Mouse (Mus musculus): ENCODE measurements around the gene Tmem45a. TPM values are rescaled to one million over a fixed set of nuclear protein-coding genes. Genes with fewer than 3 reads are reported as not detected.

Gene Tmem45a
- total RNA-seq, 2 experiments from 2014 or later = not detected

DNA sequence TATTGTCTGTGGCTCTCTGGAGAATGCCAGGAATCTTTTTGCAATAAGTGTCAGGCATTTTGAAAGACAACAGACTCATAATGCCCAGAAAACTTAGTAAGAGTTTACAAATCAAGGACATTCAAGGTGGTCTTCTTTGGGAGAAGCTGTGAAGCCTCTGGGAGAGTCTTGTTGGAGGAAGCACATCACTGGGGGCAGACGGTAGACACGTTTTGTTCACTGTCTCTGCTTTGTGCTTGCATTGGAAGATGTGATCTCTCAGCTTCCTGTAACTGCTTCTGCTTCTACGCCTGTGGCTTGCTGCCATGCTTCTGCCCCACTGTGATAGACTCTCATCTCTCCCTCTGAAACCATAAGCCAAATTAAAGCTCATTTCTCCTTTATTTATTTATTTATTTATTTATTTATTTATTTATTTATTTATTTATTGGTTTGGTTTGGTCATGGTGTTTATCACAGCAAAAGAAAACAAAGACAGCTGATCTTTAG, 86.4 kb downstream of the Tmem45a start:
- no peak for ATAC-seq (replicated peaks; ENCODE audit: low FRiP score, low TSS enrichment, poor library complexity, severe bottlenecking)

DNA sequence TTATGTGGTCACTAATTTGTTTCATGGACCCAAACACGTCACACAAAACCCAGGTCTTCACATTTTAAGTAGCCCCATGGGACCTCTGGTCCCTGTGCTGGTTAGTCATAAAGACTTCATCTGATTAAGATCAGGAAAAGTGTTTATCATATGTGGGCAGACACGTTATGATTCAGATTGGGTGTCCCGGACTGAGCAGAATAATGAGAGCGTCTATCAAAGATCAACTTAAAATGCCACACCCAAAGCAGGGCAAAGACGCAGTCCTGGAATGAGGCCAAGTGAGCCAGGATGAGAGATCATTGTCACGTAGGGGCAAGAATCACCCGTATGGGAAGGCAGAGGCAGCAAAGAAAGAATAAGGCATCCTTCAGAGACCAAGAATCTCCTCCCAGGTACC, 87.1 kb downstream of the Tmem45a start:
- ATAC-seq (replicated peaks; ENCODE audit: low FRiP score, low TSS enrichment, poor library complexity, severe bottlenecking) = peak; percentile 12

DNA sequence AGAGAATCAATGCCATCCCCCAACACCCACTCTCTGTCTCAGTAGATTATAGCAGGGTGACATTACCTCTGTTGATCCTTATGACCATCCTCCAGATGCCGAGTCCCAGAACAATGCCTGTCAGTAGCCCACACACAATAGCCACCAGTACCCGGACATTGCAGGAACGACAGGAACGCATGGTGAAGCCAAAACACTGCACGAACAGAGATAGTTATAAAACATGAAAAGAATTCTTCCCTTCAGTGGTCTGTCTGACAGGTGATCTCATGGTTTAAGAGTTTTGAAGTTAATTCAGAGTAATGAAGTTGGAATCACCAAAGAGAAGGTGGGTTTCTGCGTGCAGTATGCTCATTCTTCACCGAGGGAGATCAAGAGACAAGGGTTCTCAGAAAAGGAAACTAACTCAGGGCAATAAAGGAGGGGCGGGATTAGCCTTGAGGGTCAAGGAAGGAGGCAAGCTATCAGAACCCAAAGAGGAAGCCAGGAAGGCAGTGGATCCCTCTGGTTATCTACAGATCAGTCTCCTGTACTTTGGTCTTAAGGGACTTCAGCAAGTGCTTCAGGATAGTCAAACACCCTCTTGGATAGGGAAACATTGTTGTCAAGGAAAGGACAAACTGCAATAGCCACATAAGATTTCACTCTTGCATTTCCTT, 90.4 kb downstream of the Tmem45a start, which contains the start of gene Adgrg7:
TSS of gene Adgrg7 (minus strand) at position 375 of the 659 bp plus-strand sequence.
- ATAC-seq (replicated peaks; ENCODE audit: low FRiP score, low TSS enrichment, poor library complexity, severe bottlenecking) = peak; percentile 27; the same call in 1 of the 2 replicates

DNA sequence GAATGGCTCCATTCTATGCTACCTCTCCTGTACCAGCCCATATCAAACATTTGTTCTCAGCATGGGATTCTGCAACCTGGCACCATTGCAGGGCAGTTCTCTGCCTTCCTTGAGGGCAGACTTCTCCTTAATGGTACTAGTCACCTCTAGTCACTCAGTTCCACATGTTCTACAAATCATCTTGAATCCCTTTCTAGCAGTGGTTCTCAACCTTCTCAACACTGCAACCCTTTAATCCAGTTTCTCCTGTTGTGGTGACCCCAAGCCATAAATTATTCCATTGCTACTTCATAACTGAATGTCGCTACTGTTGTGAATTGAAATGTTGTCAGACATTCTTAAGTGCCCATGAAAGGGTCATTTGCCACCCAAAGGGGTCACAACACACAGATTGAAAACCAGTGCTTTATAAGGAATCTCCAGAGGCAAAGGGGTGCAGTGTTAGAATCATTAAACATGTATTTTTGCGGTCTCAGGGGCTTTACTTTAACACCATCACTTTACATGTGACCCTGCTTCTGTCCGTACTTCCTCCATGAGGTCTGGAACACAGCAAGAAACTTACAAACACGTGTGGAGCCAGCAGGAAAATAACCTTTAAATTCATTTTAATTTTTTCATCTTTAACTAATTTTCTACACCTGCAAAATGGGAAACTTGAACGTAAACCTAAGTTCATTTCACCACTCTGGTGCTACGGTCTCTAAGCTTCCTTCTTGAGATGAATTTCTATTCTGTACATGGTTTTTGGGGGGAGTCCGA, 91.4 kb downstream of the Tmem45a start:
- no peak for ATAC-seq (replicated peaks; ENCODE audit: low FRiP score, low TSS enrichment, poor library complexity, severe bottlenecking)

DNA sequence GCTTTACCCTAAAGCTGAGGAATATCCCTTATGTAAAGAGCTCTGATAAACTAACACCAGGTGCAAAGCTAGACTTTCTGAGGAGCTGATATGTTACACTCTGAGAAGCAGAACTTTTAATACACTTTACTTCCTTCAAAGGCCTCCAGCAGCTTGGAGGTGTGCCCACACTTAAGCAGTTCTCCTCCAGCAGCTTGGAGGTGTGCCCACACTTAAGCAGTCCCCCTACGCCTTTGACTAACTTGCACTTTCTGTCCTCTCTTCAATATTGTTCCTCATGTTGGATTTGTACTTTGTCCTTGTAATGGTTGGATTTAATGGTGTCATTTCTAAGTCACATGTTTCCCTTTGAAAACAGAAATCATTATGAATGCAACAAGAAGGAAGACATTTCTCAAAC, 92.2 kb downstream of the Tmem45a start:
- ATAC-seq (replicated peaks; ENCODE audit: low FRiP score, low TSS enrichment, poor library complexity, severe bottlenecking) = peak; percentile 78

DNA sequence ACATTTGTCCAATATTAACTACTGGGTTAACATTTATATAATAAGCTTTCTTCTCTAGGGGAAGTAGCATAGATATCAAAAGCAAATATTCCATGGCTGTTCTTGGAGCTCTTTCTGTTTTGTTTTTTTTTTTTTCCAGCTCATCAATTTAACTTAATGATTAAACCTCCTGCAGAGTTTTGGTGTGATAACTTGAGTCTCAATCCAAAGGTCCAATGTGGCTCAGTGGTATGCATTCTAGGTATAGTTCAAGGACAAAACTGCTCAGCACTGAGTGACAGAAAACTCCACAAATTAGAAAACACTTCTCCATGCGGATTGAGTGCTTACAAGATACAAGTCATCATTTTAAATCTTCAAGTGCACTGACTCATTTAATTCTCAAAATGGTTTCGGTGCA, 100.0 kb downstream of the Tmem45a start:
- ATAC-seq (replicated peaks; ENCODE audit: low FRiP score, low TSS enrichment, poor library complexity, severe bottlenecking) = no peak

DNA sequence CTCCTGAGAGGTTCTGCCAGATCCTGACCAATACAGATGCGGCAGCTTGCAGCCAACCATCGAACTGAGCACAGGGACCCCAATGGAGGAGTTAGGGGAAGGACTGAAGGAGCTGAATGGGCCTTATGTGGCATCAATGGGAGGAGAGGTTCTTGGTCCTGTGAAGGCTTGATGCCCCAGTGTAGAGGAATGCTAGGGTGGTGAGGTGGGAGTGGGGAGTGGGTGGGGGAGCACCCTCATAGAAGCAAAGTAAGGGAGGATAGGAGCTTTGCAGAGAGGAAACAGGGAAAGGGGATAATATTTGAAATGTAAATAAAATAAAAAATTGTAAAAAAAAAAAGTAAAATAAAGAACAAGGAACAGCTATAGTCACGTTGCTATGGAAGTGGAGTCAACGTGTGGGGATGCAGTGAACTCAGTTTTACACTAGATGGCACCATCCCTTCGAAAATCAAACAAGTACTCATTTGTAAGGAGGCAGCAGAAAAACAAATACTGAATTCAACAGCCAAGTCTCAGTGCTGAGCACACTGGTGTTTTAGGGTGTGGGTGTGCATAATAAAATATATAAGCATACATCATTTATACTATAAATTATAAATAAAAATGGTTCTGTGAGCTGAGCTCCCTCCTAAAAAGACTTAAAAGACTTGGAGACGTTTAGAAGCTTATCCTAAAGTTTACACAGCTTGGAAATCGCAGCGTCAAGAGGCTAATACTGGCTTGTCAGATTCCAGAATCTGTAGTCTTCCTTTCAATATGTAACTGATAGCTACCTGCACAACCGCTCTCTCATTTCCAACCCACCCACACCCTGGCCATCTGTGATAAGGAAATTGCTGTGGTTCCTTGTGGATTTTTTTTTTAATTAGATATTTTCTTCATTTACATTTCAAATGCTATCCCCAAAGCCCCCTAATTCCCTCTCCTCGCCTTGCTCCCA, 114.5 kb downstream of the Tmem45a start:
- ATAC-seq (replicated peaks; ENCODE audit: low FRiP score, low TSS enrichment, poor library complexity, severe bottlenecking) = peak; percentile 91

Other genes starting within 250 kb of the Tmem45a start
- gene Tfg, start 168.7 kb downstream of the Tmem45a start, total RNA-seq (2014; fragmentation: Nextera tagmentation) = 110 and 124 TPM in 2 replicates
- 69.1 and 143 TPM in 2 replicates for gene Tfg, start 168.7 kb downstream of the Tmem45a start, total RNA-seq (2017)
- gene Adgrg7, start 90.3 kb downstream of the Tmem45a start, total RNA-seq (2014; fragmentation: Nextera tagmentation) = 7.8 and 11.7 TPM in 2 replicates
- gene Adgrg7, start 90.3 kb downstream of the Tmem45a start, total RNA-seq (2017) = 27.6 and 32.6 TPM in 2 replicates
- not detected in 2 replicates for gene Lnp1, start 41.9 kb upstream of the Tmem45a start, total RNA-seq (2014; fragmentation: Nextera tagmentation)
- gene Lnp1, start 41.9 kb upstream of the Tmem45a start, total RNA-seq (2017) = not detected in 2 replicates
- gene Tmem45a2, start 185.2 kb upstream of the Tmem45a start, total RNA-seq (2014; fragmentation: Nextera tagmentation) = not detected in 2 replicates
- not detected in 2 replicates for gene Tmem45a2, start 185.2 kb upstream of the Tmem45a start, total RNA-seq (2017)
- 68.5 and 81.7 TPM in 2 replicates for gene Tomm70a, start 235.5 kb upstream of the Tmem45a start, total RNA-seq (2014; fragmentation: Nextera tagmentation)
- gene Tomm70a, start 235.5 kb upstream of the Tmem45a start, total RNA-seq (2017) = 75.8 and 84.1 TPM in 2 replicates